Mouse (Mus musculus) myocyte (in vitro differentiated cells): ENCODE results near the gene Ago3. TPM values are rescaled to one million over a fixed set of nuclear protein-coding genes. Genes with fewer than 3 reads are reported as not detected.
A peak's percentile ranks its signal among the peaks of the same experiment; 100 is the strongest.

Source experiments
- H3K27me3 ChIP-seq: one replicate; pipeline ENCODE4 v1.6.1; 2011; ENCODE audit not compliant: control insufficient read depth, insufficient read depth, insufficient read length
- H3K36me3 ChIP-seq: one replicate; pipeline ENCODE4 v1.6.1; 2011; ENCODE audit not compliant: control insufficient read depth, insufficient read depth
- H3K4me2 ChIP-seq: one replicate; pipeline ENCODE4 v1.6.1; 2011; ENCODE audit warnings: low read depth, control low read depth
- H3K4me3 ChIP-seq: one replicate; pipeline ENCODE4 v1.5.1; 2011; ENCODE audit warnings: mild to moderate bottlenecking, control low read depth, moderate library complexity
- H3K79me2 ChIP-seq: one replicate; pipeline ENCODE4 v1.6.1; 2011; ENCODE audit not compliant: control insufficient read depth, insufficient read depth
- H3ac ChIP-seq: one replicate; pipeline ENCODE4 v1.6.1; 2011; ENCODE audit not compliant: control insufficient read depth, insufficient read length
- CEBPB ChIP-seq: IDR thresholded peaks from 2 replicates; pipeline ENCODE4 v1.6.1; 2011; ENCODE audit warnings: mild to moderate bottlenecking, moderate library complexity; ENCODE audit not compliant: poor library complexity, insufficient read depth, severe bottlenecking
- E2F4 ChIP-seq: IDR thresholded peaks from one replicate; pipeline ENCODE4 v1.6.1; 2011; ENCODE audit warnings: mild to moderate bottlenecking, control low read depth, moderate library complexity; ENCODE audit not compliant: insufficient read depth
- MAX ChIP-seq: IDR thresholded peaks from one replicate; pipeline ENCODE4 v1.6.1; 2011; ENCODE audit warnings: low read depth, mild to moderate bottlenecking, control low read depth
- MYOD1 ChIP-seq, 3 experiments: IDR thresholded peaks; one replicate each; pipeline ENCODE4 v1.6.1; 2011; ENCODE audit warnings: control low read depth in 2 of 3, low read depth in 2 of 3, mild to moderate bottlenecking in 2 of 3, moderate library complexity in 1 of 3; ENCODE audit not compliant: insufficient read length in 2 of 3, control insufficient read depth in 1 of 3
- MYOG ChIP-seq, 3 experiments: IDR thresholded peaks; one replicate each; pipeline ENCODE4 v1.6.1; 2011; ENCODE audit warnings: control low read depth in 2 of 3, low read depth in 2 of 3, mild to moderate bottlenecking in 2 of 3; ENCODE audit not compliant: insufficient read length in 2 of 3, control insufficient read depth in 1 of 3, insufficient read depth in 1 of 3
- POLR2A ChIP-seq: IDR thresholded peaks from one replicate; pipeline ENCODE4 v1.6.1; 2011; ENCODE audit warnings: low read depth, mild to moderate bottlenecking, control low read depth, moderate library complexity; ENCODE audit not compliant: insufficient read length
- POLR2AphosphoS2 ChIP-seq: IDR thresholded peaks from one replicate; pipeline ENCODE4 v1.6.1; 2011; ENCODE audit warnings: low read depth, control low read depth; ENCODE audit not compliant: insufficient read length
- REST ChIP-seq: IDR thresholded peaks from one replicate; pipeline ENCODE4 v1.6.1; 2011; ENCODE audit warnings: mild to moderate bottlenecking, control low read depth, moderate library complexity; ENCODE audit not compliant: insufficient read depth, insufficient read length
- SRF ChIP-seq: IDR thresholded peaks from one replicate; pipeline ENCODE4 v1.6.1; 2011; ENCODE audit warnings: low read depth; ENCODE audit not compliant: control insufficient read depth, insufficient read length
- TCF12 ChIP-seq: IDR thresholded peaks from one replicate; pipeline ENCODE4 v1.6.1; 2011; ENCODE audit warnings: mild to moderate bottlenecking, control low read depth; ENCODE audit not compliant: poor library complexity, insufficient read depth, severe bottlenecking
- TCF3 ChIP-seq: IDR thresholded peaks from one replicate; pipeline ENCODE4 v1.6.1; 2011; ENCODE audit warnings: low read depth, control low read depth; ENCODE audit not compliant: insufficient read length
- USF1 ChIP-seq: IDR thresholded peaks from one replicate; pipeline ENCODE4 v1.6.1; 2011; ENCODE audit warnings: low read depth, mild to moderate bottlenecking, control low read depth, moderate library complexity
- polyA plus RNA-seq: library from polyadenylated mRNA; unstranded; fragments of >200 nt; fragmentation: generic; extraction: Trizol; gene quantifications from one replicate; pipeline ENCODE4 v1.2.1, GENCODE M21; 2012; ENCODE audit warnings: missing spikeins

Ago3 gene
- polyA plus RNA-seq = 4.5 TPM

GRCm38 (mm10) chr4:126429347-126430079, at the start of gene Ago3:
Gene Ago3 (minus strand): TSS chr4:126429556.
- peak within 1 kb of the TSS; percentile 98 for H3K4me3 ChIP-seq
- H3K4me2 ChIP-seq = peak within 1 kb of the TSS; percentile 99
- no peaks in the 10 kb centered on the region for H3K27me3 ChIP-seq
- H3K79me2 ChIP-seq = peaks cover 39% of the 10 kb centered on the region
- H3ac ChIP-seq = peak within 1 kb of the TSS; percentile 51
- H3K36me3 ChIP-seq = no peaks in the 10 kb centered on the region
- TF ChIP-seq SRF (peak; percentile 12), POLR2AphosphoS2 (peak; percentile 96), USF1 (peak; percentile 24), REST (no peak), POLR2A (peak; percentile 86)

- H3K4me2 ChIP-seq = no peak overlapping the region
- no peaks in the 10 kb centered on the region for H3K36me3 ChIP-seq
- TF ChIP-seq MAX (no peak), USF1 (no peak), REST (peak; percentile 75)
- no peaks in the 10 kb centered on the region for H3K79me2 ChIP-seq
- no peaks in the 10 kb centered on the region for H3K27me3 ChIP-seq
- H3K4me3 ChIP-seq = no peak overlapping the region
- no peak overlapping the region for H3ac ChIP-seq
Measured at GRCm38 (mm10) chr4:126473031-126473430, 43.7 kb upstream of the Ago3 start.

- no peak overlapping the region for H3K4me3 ChIP-seq
- no peak overlapping the region for H3K4me2 ChIP-seq
- TF ChIP-seq POLR2AphosphoS2 (no peak), TCF3 (no peak), TCF12 (no peak), REST (no peak)
- no peak overlapping the region for H3ac ChIP-seq
- H3K36me3 ChIP-seq = no peaks in the 10 kb centered on the region
- no peaks in the 10 kb centered on the region for H3K79me2 ChIP-seq
- no peaks in the 10 kb centered on the region for H3K27me3 ChIP-seq
Measured at GRCm38 (mm10) chr4:126469334-126469733, 40.0 kb upstream of the Ago3 start.

GRCm38 (mm10) chr4:126468925-126469324, 39.6 kb upstream of the Ago3 start:
- Histone ChIP-seq H3ac (peak overlapping the region; percentile 45), H3K4me2 (peak overlapping the region; percentile 62), H3K4me3 (peak overlapping the region; percentile 64), H3K27me3 (no peaks in the 10 kb centered on the region), H3K36me3 (no peaks in the 10 kb centered on the region), H3K79me2 (no peaks in the 10 kb centered on the region)
- no peak for TF ChIP-seq E2F4
- TF ChIP-seq MYOD1 (IDR thresholded peaks at IDR 0.05; ENCODE audit: control insufficient read depth in 1 of 3, insufficient read length in 2 of 3, low read depth in 2 of 3) = no peak
- no peak for TF ChIP-seq POLR2AphosphoS2
- TF ChIP-seq USF1 = no peak
- TF ChIP-seq REST = no peak
- no peak for TF ChIP-seq CEBPB
- TF ChIP-seq MAX = no peak

DNA sequence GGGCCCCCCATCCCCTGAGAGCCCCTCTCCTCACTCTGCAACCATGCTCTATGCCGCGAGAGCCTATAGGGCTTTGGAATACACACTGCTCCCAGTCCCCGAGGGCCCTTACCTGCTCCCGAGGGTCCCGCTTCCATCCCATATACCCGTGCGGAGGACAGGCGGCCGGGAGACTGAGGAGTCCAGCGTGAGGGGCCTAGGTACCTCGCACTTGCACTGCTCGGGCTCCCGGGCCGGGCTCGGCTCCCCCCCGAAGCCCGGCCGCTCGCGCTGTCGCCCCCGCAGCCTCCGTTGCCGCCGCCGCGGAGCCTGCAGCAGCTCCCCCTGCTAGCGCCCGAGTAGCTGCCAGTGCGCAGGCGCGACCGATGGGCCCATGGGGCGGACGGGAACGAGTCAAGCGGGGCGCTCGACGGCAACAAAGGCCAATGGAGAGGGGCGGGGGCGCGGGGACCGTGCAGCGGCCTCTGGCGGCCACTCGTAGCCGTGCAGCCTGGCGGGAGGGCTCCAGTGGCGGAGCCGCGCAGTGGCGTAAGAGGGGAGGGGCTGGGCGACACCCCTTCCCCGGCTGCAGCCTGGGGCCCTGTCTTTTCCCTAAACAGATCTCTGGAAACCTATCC, 39.0 kb upstream of the Ago3 start, which contains the start of gene Ago1:
TSS of gene Ago1 (minus strand) at position 299 of the 617 bp plus-strand sequence.
- Histone ChIP-seq H3K79me2 (no peaks in the 10 kb centered on the region), H3K4me3 (peak within 1 kb of the TSS; percentile 64), H3K27me3 (no peaks in the 10 kb centered on the region), H3K4me2 (peak within 1 kb of the TSS; percentile 62), H3K36me3 (no peaks in the 10 kb centered on the region), H3ac (peak within 1 kb of the TSS; percentile 45)
- TF ChIP-seq POLR2A (peak; percentile 84), MYOG (IDR thresholded peaks at IDR 0.05; ENCODE audit: control insufficient read depth in 1 of 3, insufficient read depth in 1 of 3, insufficient read length in 2 of 3, low read depth in 2 of 3) (peak in 2 of 3 experiments; percentile 32), E2F4 (no peak), POLR2AphosphoS2 (no peak), SRF (peak; percentile 29)
